Mouse (Mus musculus): ENCODE data around the gene Tspan18. TPM values are rescaled to one million over a fixed set of nuclear protein-coding genes. Genes with fewer than 3 reads are reported as not detected.

The Tspan18 gene
- total and polyA plus RNA-seq, 3 experiments = 0.38 TPM; not detected in 2

DNA sequence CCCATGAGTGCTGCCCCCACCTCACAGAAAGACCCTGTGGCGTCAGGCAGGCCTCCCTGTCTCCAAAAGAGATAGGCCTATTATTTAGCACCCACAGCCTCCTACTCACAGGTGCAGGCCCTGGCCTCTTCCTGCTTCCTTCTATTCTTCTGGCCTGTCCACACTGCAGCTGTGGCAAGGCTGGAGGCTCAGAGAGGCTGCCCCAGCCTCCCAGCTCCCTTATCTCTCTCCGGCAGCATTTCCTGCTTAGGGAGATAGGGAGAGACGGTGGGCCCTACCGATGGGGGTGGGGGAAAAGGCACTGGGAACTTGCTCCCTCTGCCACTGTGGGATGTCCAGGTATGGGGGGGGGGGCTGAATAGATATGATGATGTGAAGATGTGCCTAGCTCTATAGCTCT is 19.4 kb upstream of the Tspan18 start:
- Histone ChIP-seq H3K27me3 (replicated peaks) (peaks cover 91% of the 10 kb centered on the region), H3K79me2 (replicated peaks; ENCODE audit: control insufficient read depth, extremely low read depth, insufficient read depth, poor library complexity, severe bottlenecking) (no peaks in the 10 kb centered on the region), H3K9ac (ENCODE audit: insufficient read depth, low read depth) (no peak overlapping the region), H3K4me2 (ENCODE audit: insufficient read depth, low read depth, poor library complexity, severe bottlenecking) (no peak overlapping the region), H3K27ac (ENCODE audit: insufficient read depth, low read depth) (no peak overlapping the region), H3K4me1 (ENCODE audit: control insufficient read depth in 1 of 2, insufficient read depth in 2 of 2) (peaks cover 0 to 2% of the 10 kb centered on the region in 2 experiments; a peak in 1 of 4 replicates), H3K36me3 (replicated peaks in 1 of 2; ENCODE audit: control insufficient read depth in 1 of 2, insufficient read depth in 1 of 2, low read length in 1 of 2) (no peaks in the 10 kb centered on the region), H3K9me3 (replicated peaks; ENCODE audit: low read length) (no peaks in the 10 kb centered on the region), H3K4me3 (replicated peaks in 1 of 3; ENCODE audit: low read depth in 2 of 3, low read length in 2 of 3, poor library complexity in 1 of 3) (no peak overlapping the region)
- dilution Hi-C loops (cut with MboI; ENCODE audit: extremely low pct_ligation_motif_present, extremely low pct_unique_long_range_greater_than_20kb, low sequenced_read_pairs) (no loop called here), in situ Hi-C loops (cut with MboI; ENCODE audit: low pct_ligation_motif_present, low pct_unique_long_range_greater_than_20kb, low sequenced_read_pairs) (no loop called here)
- no peak for DNase-seq (ENCODE audit: extremely low read depth)
- TF ChIP-seq MYC (IDR thresholded peaks at IDR 0.05; ENCODE audit: low read depth, low read length) = no peak
- no peak for TF ChIP-seq JUND (conservative IDR thresholded peaks at IDR 0.05; ENCODE audit: low read depth, low read length)

DNA sequence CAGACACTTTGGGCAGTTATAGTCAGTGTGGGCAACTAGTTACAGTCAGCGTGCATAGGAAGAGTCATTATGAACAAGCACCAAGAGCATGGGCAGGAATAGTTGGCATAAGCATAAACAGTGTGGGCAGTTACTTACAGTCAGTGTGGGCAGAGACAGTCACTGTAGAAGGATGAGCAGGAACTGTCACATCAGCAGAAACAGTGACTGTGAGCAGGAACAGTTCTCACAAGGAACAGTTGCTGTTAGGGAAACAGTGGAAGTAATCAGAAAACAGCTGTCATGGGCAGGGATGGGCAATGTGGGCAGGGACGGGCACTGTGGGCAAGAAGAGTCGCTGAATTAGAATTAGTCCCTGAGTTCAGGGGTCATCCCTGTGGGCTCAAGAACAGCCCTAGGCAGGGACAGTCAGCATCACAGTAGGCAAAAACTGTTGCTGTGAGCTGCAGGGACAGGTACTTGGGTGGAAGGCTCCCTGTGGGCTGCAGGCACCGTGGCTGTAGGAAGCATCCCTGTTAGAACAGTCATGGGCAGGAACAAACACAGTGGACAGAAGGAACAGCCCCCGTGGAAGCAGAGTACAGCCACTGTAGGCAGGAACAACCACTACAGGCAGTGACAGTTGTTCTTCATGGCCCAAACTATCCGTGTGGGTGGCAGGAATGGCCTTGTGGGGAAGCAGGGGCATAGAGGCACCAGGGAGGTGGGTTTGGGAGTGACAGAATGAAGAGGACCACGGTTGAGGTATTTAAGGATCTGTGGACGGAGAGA is 18.8 kb upstream of the Tspan18 start:
- Histone ChIP-seq H3K9ac (ENCODE audit: insufficient read depth, low read depth) (no peak overlapping the region), H3K27ac (ENCODE audit: insufficient read depth, low read depth) (no peak overlapping the region), H3K9me3 (replicated peaks; ENCODE audit: low read length) (no peaks in the 10 kb centered on the region), H3K27me3 (replicated peaks) (peaks cover 91% of the 10 kb centered on the region), H3K79me2 (replicated peaks; ENCODE audit: control insufficient read depth, extremely low read depth, insufficient read depth, poor library complexity, severe bottlenecking) (no peaks in the 10 kb centered on the region), H3K4me1 (ENCODE audit: control insufficient read depth in 1 of 2, insufficient read depth in 2 of 2) (peaks cover 0 to 2% of the 10 kb centered on the region in 2 experiments; a peak in 1 of 4 replicates), H3K36me3 (replicated peaks in 1 of 2; ENCODE audit: control insufficient read depth in 1 of 2, insufficient read depth in 1 of 2, low read length in 1 of 2) (no peaks in the 10 kb centered on the region), H3K4me2 (ENCODE audit: insufficient read depth, low read depth, poor library complexity, severe bottlenecking) (no peak overlapping the region), H3K4me3 (replicated peaks in 1 of 3; ENCODE audit: low read depth in 2 of 3, low read length in 2 of 3, poor library complexity in 1 of 3) (no peak overlapping the region)
- dilution Hi-C loops (cut with MboI; ENCODE audit: extremely low pct_ligation_motif_present, extremely low pct_unique_long_range_greater_than_20kb, low sequenced_read_pairs) = no loop called here
- in situ Hi-C loops (cut with MboI; ENCODE audit: low pct_ligation_motif_present, low pct_unique_long_range_greater_than_20kb, low sequenced_read_pairs) = no loop called here
- no peak for DNase-seq (ENCODE audit: extremely low read depth)
- no peak for TF ChIP-seq IRF4 (IDR thresholded peaks at IDR 0.05; ENCODE audit: low read depth, low read length)
- TF ChIP-seq JUN (IDR thresholded peaks at IDR 0.05; ENCODE audit: insufficient read depth, low read depth, low read length) = no peak
- no peak for TF ChIP-seq MXI1 (IDR thresholded peaks at IDR 0.05; ENCODE audit: low read depth, low read length)
- TF ChIP-seq ETS1 (conservative IDR thresholded peaks at IDR 0.05; ENCODE audit: low read depth, low read length) = no peak
- TF ChIP-seq ZNF384 (IDR thresholded peaks at IDR 0.05; ENCODE audit: low read depth, low read length) = no peak
- TF ChIP-seq SMC3 (IDR thresholded peaks at IDR 0.05; ENCODE audit: low read depth, low read length) = no peak
- no peak for TF ChIP-seq MEF2A (IDR thresholded peaks at IDR 0.05; ENCODE audit: borderline replicate concordance, low read depth, low read length)
- TF ChIP-seq ZMIZ1 (IDR thresholded peaks at IDR 0.05; ENCODE audit: low read depth, low read length) = no peak
- TF ChIP-seq POLR2AphosphoS2 (IDR thresholded peaks at IDR 0.05; ENCODE audit: low read depth, low read length) = no peak
- TF ChIP-seq MAZ (IDR thresholded peaks at IDR 0.05; ENCODE audit: low read depth, low read length) = no peak
- no peak for TF ChIP-seq CHD1 (IDR thresholded peaks at IDR 0.05; ENCODE audit: low read depth, low read length)
- TF ChIP-seq BHLHE40 (IDR thresholded peaks at IDR 0.05; ENCODE audit: low read depth, low read length) = no peak
- no peak for TF ChIP-seq CHD2 (IDR thresholded peaks at IDR 0.05; ENCODE audit: low read length)
- no peak for TF ChIP-seq UBTF (IDR thresholded peaks at IDR 0.05; ENCODE audit: low read depth, low read length)
- TF ChIP-seq RCOR1 (conservative IDR thresholded peaks at IDR 0.05; ENCODE audit: low read depth, low read length) = no peak
- TF ChIP-seq USF2 (conservative IDR thresholded peaks at IDR 0.05; ENCODE audit: low read depth, low read length) = no peak

Measured in CH12.LX (cell line).